Mouse (Mus musculus) ES-E14 (cell line): ENCODE results near the gene Olfr156. TPM values are rescaled to one million over a fixed set of nuclear protein-coding genes. Genes with fewer than 3 reads are reported as not detected.

Experiments
- DNase-seq: peaks from one replicate; pipeline ENCODE4 v3.0.0-alpha.2; 2013; ENCODE audit warnings: low read depth, low spot score
- H3K27ac ChIP-seq: 2 replicates; pipeline ENCODE4 v1.5.1; 2012; ENCODE audit warnings: low read depth, mild to moderate bottlenecking, low read length, moderate library complexity, mixed read lengths; ENCODE audit not compliant: poor library complexity, insufficient read depth, severe bottlenecking
- H3K36me3 ChIP-seq: 2 replicates; pipeline ENCODE4 v1.6.1; 2012; ENCODE audit warnings: mild to moderate bottlenecking, low read length, moderate library complexity, mixed read lengths; ENCODE audit not compliant: control insufficient read depth, poor library complexity, insufficient read depth, severe bottlenecking
- H3K4me1 ChIP-seq, 2 experiments: fragments of 150-350 bp in 1 of 2; sonication (generic) in 1 of 2; 2 replicates each; pipeline ENCODE4 v1.6.1; 2012; ENCODE audit warnings: low read length in 2 of 2, mild to moderate bottlenecking in 1 of 2, mixed read lengths in 1 of 2; ENCODE audit not compliant: control insufficient read depth in 2 of 2, insufficient read depth in 2 of 2, poor library complexity in 1 of 2
- H3K4me3 ChIP-seq, 2 experiments: fragments of 150-350 bp in 1 of 2; sonication (generic) in 1 of 2; 2 replicates each; pipeline ENCODE4 v1.5.1; 2012; ENCODE audit warnings: low read length in 2 of 2, low read depth in 1 of 2, mild to moderate bottlenecking in 1 of 2, mixed read lengths in 1 of 2; ENCODE audit not compliant: insufficient read depth in 1 of 2, poor library complexity in 1 of 2, severe bottlenecking in 1 of 2
- H3K9ac ChIP-seq: 2 replicates; pipeline ENCODE4 v1.6.1; 2012; ENCODE audit warnings: low read depth, mild to moderate bottlenecking, low read length, mixed read lengths; ENCODE audit not compliant: poor library complexity, insufficient read depth, severe bottlenecking
- H3K9me3 ChIP-seq: fragments of 150-350 bp; sonication (generic); 2 replicates; pipeline ENCODE4 v1.6.1; 2012; ENCODE audit warnings: low read depth, mild to moderate bottlenecking, low read length; ENCODE audit not compliant: control insufficient read depth, insufficient read depth
- CHD2 ChIP-seq: IDR thresholded peaks from 2 replicates; pipeline ENCODE4 v1.6.1; 2014; ENCODE audit warnings: mild to moderate bottlenecking, low read depth, low read length, inconsistent platforms
- HCFC1 ChIP-seq: IDR thresholded peaks from 2 replicates; pipeline ENCODE4 v1.6.1; 2012; ENCODE audit warnings: low read length, inconsistent platforms, borderline replicate concordance; ENCODE audit not compliant: insufficient read depth
- MAFK ChIP-seq: IDR thresholded peaks from 2 replicates; pipeline ENCODE4 v1.6.1; 2014; ENCODE audit warnings: mild to moderate bottlenecking, low read depth, low read length, inconsistent platforms; ENCODE audit not compliant: insufficient read depth
- ZC3H11A ChIP-seq: IDR thresholded peaks from 2 replicates; pipeline ENCODE4 v1.6.1; 2012; ENCODE audit warnings: low read depth, mild to moderate bottlenecking, inconsistent platforms, low read length, borderline replicate concordance
- ZNF384 ChIP-seq: IDR thresholded peaks from 2 replicates; pipeline ENCODE4 v1.6.1; 2012; ENCODE audit warnings: low read depth, low read length, inconsistent platforms
- in situ Hi-C, 2 experiments: fragments of 600-800 bp; cut with MboI; formaldehyde crosslinking; loops; one replicate each; pipeline ENCODE4 v1.15.1; 2025; ENCODE audit warnings: low sequenced_read_pairs in 2 of 2, inconsistent platforms in 1 of 2; ENCODE audit not compliant: unreplicated experiment in 2 of 2
- total RNA-seq: library from RNA; depleted of rRNA; stranded (reverse); fragments of 300-350 nt; gene quantifications from 2 replicates; pipeline ENCODE4 v1.2.3, GENCODE M21; 2012; rRNA removed

Gene Olfr156
- total RNA-seq, 1 experiment: not detected

- no peaks in the 10 kb centered on the region for H3K4me1 ChIP-seq
- TF ChIP-seq CHD2: no peak
- no peak for TF ChIP-seq MAFK
- no peak for TF ChIP-seq HCFC1
- no peak for TF ChIP-seq ZNF384
- no peak for TF ChIP-seq ZC3H11A
- no peak within 1 kb of the TSS for H3K4me3 ChIP-seq
- in situ Hi-C loops: no loop called here
- no peaks in the 10 kb centered on the region for H3K9me3 ChIP-seq
- H3K27ac ChIP-seq: no peak within 1 kb of the TSS
- no peaks in the 10 kb centered on the region for H3K36me3 ChIP-seq
- no peak within 1 kb of the TSS for H3K9ac ChIP-seq
- no peak for DNase-seq
Observed at GRCm38 (mm10) chr4:43770909-43771308, 52.8 kb downstream of the Olfr156 start, which contains the start of gene Olfr159. Gene Olfr159, minus strand, starts transcription at chr4:43771009.

Other genes with a start within 250 kb of the Olfr156 start
- gene Rgp1, start 245.2 kb downstream of the Olfr156 start, total RNA-seq: 27.1 and 37.6 TPM in 2 replicates
- gene Gba2, start 245.0 kb downstream of the Olfr156 start, total RNA-seq: 8.9 and 10.8 TPM in 2 replicates
- 0.48 and 0.49 TPM in 2 replicates for gene Msmp, start 239.4 kb downstream of the Olfr156 start, total RNA-seq
- 2.4 and 7.1 TPM in 2 replicates for gene Npr2, start 192.0 kb downstream of the Olfr156 start, total RNA-seq
- gene Spag8, start 170.3 kb downstream of the Olfr156 start, total RNA-seq: 0.27 and 0.58 TPM in 2 replicates
- 46.0 and 72.9 TPM in 2 replicates for gene Hint2, start 167.4 kb downstream of the Olfr156 start, total RNA-seq
- 1.4 and 1.9 TPM in 2 replicates for gene Tmem8b, start 154.9 kb downstream of the Olfr156 start, total RNA-seq
- 9.3 and 13.3 TPM in 2 replicates for gene Fam221b, start 154.8 kb downstream of the Olfr156 start, total RNA-seq
- gene Olfr70, start 123.1 kb downstream of the Olfr156 start, total RNA-seq: not detected in 2 replicates
- gene Olfr71, start 113.6 kb downstream of the Olfr156 start, total RNA-seq: not detected in 2 replicates
- 0.26 and 0.36 TPM in 2 replicates for gene Hrct1, start 96.7 kb downstream of the Olfr156 start, total RNA-seq
- 0.62 and 3.2 TPM in 2 replicates for gene Spaar, start 93.9 kb downstream of the Olfr156 start, total RNA-seq
- gene Olfr159, start 52.9 kb downstream of the Olfr156 start, total RNA-seq: not detected in 2 replicates
- gene Olfr157, start 16.3 kb upstream of the Olfr156 start, total RNA-seq: 0.09 TPM in 1 of 2 replicates, not detected in the other
- not detected in 2 replicates for gene Olfr155, start 27.7 kb upstream of the Olfr156 start, total RNA-seq
- gene Reck, start 51.6 kb upstream of the Olfr156 start, total RNA-seq: 4.0 and 6.3 TPM in 2 replicates
- 52.3 and 93.2 TPM in 2 replicates for gene Glipr2, start 133.5 kb upstream of the Olfr156 start, total RNA-seq
- gene Ccin, start 159.6 kb upstream of the Olfr156 start, total RNA-seq: 0.80 and 1.1 TPM in 2 replicates
- 261 and 373 TPM in 2 replicates for gene Clta, start 180.6 kb upstream of the Olfr156 start, total RNA-seq